Mouse (Mus musculus): ENCODE measurements around the gene Gtf2ird1. TPM values are rescaled to one million over a fixed set of nuclear protein-coding genes. Genes with fewer than 3 reads are reported as not detected.
A peak's percentile ranks its signal among the peaks of the same experiment; 100 is the strongest.

The Gtf2ird1 gene
- polyA plus RNA-seq, 1 experiment from 2014 or later: 66.5 TPM

DNA sequence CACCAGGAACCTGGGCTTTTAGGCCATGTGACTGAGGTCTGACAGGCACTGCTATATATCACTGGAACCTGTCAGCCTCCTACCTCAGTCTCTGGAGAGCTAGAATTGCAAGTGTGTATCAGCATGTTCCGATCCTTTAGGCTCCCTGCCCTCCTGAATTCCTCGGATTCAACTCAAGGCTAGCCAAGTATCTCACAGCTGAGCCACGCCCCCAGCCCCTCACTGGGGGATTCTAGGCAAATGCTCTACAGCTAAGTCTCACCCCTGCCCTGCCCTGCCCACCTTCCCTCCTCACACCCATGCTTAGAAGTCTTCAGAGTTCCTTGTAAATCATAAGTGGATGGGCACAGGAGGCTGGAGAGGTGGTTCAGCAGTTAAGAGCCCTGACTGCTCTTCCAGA is 15.4 kb downstream of the Gtf2ird1 start:
- H3K27ac ChIP-seq (ENCODE audit: low read length): no peak overlapping the region
- H3K9ac ChIP-seq (ENCODE audit: low read depth, low read length): no peak overlapping the region
- H3K4me1 ChIP-seq (ENCODE audit: control insufficient read depth, insufficient read depth, low read length): peaks cover 68% of the 10 kb centered on the region
- ATAC-seq: no peak
- H3K27me3 ChIP-seq (replicated peaks; ENCODE audit: control insufficient read depth, insufficient read depth, low read length): no peaks in the 10 kb centered on the region
- no peak overlapping the region for H3K4me2 ChIP-seq (ENCODE audit: low read depth, low read length)
- H3K4me3 ChIP-seq (ENCODE audit: low read length): no peak overlapping the region
- peaks cover 4% of the 10 kb centered on the region; the same call in 1 of the 2 replicates for H3K36me3 ChIP-seq (ENCODE audit: control insufficient read depth, insufficient read depth, low read length)
- H3K9me3 ChIP-seq (ENCODE audit: control insufficient read depth, low read length): peaks cover 4% of the 10 kb centered on the region; the same call in 1 of the 2 replicates
- 65% methylated on average over 3 of the region's 3 CpGs for WGBS

DNA sequence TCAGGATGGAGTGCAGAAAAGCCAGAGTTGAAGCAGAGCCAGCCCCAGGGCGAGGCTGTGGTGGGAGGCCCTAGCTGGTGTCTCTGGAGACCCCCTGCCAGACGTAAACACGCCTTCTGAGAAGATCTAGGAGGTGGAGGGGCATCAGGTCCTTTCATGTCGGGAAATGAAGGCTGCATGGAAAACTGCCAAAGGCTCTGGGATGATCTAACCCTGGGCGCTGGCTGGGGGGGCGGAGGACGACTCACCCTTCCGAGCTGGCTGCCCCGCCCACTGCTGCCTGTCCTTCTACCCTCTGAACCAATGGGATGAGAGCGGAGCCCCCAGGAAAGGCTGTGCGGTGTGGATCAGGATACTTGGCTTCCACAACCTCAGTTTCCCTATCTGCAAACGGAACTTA is 16.4 kb downstream of the Gtf2ird1 start:
- Histone ChIP-seq H3K9me3 (ENCODE audit: control insufficient read depth, low read length) (peaks cover 4% of the 10 kb centered on the region; the same call in 1 of the 2 replicates), H3K27ac (ENCODE audit: low read length) (peak overlapping the region; percentile 30; the same call in 1 of the 2 replicates), H3K4me2 (ENCODE audit: low read depth, low read length) (no peak overlapping the region), H3K36me3 (ENCODE audit: control insufficient read depth, insufficient read depth, low read length) (peaks cover 4% of the 10 kb centered on the region; the same call in 1 of the 2 replicates), H3K4me3 (ENCODE audit: low read length) (no peak overlapping the region), H3K4me1 (ENCODE audit: control insufficient read depth, insufficient read depth, low read length) (peaks cover 64% of the 10 kb centered on the region), H3K9ac (ENCODE audit: low read depth, low read length) (no peak overlapping the region), H3K27me3 (replicated peaks; ENCODE audit: control insufficient read depth, insufficient read depth, low read length) (no peaks in the 10 kb centered on the region)
- WGBS: 50% methylated on average over 12 of the region's 12 CpGs
- 0 out of 2 replicates have a peak, but pooled peaks have one; percentile 27 for ATAC-seq

DNA sequence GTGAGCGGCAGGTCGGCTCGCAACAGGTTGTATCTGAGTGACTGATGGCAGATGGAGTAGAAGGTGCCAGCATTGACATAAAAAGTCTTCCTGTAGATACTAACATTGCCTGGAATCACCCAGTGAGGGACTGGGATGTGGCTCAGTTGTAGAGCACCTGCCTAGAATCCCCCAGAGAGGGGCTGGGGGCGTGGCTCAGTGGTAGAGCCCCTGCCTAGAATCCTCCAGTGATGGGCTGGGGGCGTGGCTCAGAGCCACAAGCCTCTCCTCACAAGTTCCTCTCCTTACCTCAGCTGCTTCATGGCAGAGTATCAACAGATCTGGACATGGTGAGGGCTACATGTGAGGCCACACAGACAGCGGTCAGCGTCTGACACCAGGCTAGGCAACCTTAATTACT is 17.0 kb downstream of the Gtf2ird1 start:
- no peak for ATAC-seq
- H3K9me3 ChIP-seq (ENCODE audit: control insufficient read depth, low read length): peaks cover 4% of the 10 kb centered on the region; the same call in 1 of the 2 replicates
- WGBS: 93% methylated on average over 7 of the region's 7 CpGs
- peak overlapping the region; percentile 30 for H3K27ac ChIP-seq (ENCODE audit: low read length)
- H3K4me3 ChIP-seq (ENCODE audit: low read length): no peak overlapping the region
- no peaks in the 10 kb centered on the region for H3K27me3 ChIP-seq (replicated peaks; ENCODE audit: control insufficient read depth, insufficient read depth, low read length)
- peaks cover 58% of the 10 kb centered on the region for H3K4me1 ChIP-seq (ENCODE audit: control insufficient read depth, insufficient read depth, low read length)
- H3K9ac ChIP-seq (ENCODE audit: low read depth, low read length): no peak overlapping the region
- H3K4me2 ChIP-seq (ENCODE audit: low read depth, low read length): no peak overlapping the region
- H3K36me3 ChIP-seq (ENCODE audit: control insufficient read depth, insufficient read depth, low read length): peaks cover 4% of the 10 kb centered on the region; the same call in 1 of the 2 replicates

DNA sequence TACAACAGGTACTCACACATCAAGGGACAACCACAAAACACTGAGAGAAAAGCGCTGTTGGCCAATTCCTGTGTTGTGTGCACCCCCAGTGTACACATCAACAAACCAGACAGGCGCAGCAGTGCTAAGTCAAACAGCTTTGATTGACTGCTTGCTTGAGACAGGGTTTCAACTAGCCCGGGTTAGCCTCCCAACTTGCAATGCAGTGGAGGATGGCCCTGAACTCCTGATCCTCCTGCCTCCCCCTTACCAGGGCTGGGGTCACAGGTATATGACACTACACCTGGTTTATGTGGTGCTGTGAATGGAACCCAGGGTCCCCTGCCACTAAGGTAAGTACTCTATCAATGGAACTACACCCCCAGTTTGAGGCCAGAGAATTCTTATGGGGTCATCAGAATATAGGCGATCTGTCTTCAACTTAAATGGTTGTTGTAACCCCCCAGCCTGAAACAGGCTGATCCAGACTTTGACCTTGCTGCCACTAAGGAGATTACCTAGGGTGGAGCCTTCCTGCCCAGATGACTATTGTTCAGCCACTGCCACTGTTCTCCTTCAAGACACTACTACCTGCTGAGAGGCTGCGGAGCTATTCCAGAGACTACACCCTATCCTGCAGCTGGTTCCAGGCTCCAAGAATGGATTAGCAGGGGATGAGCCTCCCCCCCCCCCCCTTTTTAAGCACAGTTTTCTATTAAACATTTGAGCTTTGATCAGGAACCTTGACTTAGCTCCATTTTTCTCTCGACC is 17.7 kb downstream of the Gtf2ird1 start:
- Histone ChIP-seq H3K27me3 (replicated peaks; ENCODE audit: control insufficient read depth, insufficient read depth, low read length) (no peaks in the 10 kb centered on the region), H3K4me3 (ENCODE audit: low read length) (no peak overlapping the region), H3K36me3 (ENCODE audit: control insufficient read depth, insufficient read depth, low read length) (peaks cover 4% of the 10 kb centered on the region; the same call in 1 of the 2 replicates), H3K9ac (ENCODE audit: low read depth, low read length) (no peak overlapping the region), H3K4me2 (ENCODE audit: low read depth, low read length) (no peak overlapping the region; the same call in 1 of the 2 replicates), H3K9me3 (ENCODE audit: control insufficient read depth, low read length) (peaks cover 4% of the 10 kb centered on the region; the same call in 1 of the 2 replicates), H3K4me1 (ENCODE audit: control insufficient read depth, insufficient read depth, low read length) (peaks cover 60% of the 10 kb centered on the region), H3K27ac (ENCODE audit: low read length) (peak overlapping the region; percentile 53; the same call in 1 of the 2 replicates)
- ATAC-seq: no peak
- 84% methylated on average over 6 of the region's 6 CpGs for WGBS

DNA sequence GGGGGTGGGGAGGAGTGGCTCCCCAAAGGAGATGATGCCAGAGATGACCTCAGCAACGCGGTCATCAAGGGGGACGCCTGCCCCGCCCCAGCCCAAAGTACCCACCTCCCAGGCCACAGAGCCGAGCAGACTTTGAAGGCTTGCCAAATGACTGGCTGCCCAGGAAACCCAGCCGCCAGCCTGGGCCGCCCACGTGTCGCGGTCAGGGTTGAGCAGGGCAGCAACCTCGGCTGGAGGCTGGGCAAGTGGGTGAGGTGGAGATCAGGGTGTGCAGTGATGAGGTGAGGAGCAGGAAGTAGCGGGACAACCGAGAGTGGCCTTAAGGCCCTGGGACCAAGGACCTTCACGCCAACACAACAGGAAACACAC is 19.1 kb downstream of the Gtf2ird1 start:
- Histone ChIP-seq H3K4me1 (ENCODE audit: control insufficient read depth, insufficient read depth, low read length) (peaks cover 70% of the 10 kb centered on the region), H3K9ac (ENCODE audit: low read depth, low read length) (no peak overlapping the region), H3K4me2 (ENCODE audit: low read depth, low read length) (no peak overlapping the region), H3K27me3 (replicated peaks; ENCODE audit: control insufficient read depth, insufficient read depth, low read length) (no peaks in the 10 kb centered on the region), H3K4me3 (ENCODE audit: low read length) (no peak overlapping the region), H3K9me3 (ENCODE audit: control insufficient read depth, low read length) (no peaks in the 10 kb centered on the region), H3K36me3 (ENCODE audit: control insufficient read depth, insufficient read depth, low read length) (peaks cover 4% of the 10 kb centered on the region; the same call in 1 of the 2 replicates), H3K27ac (ENCODE audit: low read length) (peak overlapping the region; percentile 53)
- ATAC-seq: peak; percentile 31
- WGBS: 68% methylated on average over 14 of the region's 14 CpGs

DNA sequence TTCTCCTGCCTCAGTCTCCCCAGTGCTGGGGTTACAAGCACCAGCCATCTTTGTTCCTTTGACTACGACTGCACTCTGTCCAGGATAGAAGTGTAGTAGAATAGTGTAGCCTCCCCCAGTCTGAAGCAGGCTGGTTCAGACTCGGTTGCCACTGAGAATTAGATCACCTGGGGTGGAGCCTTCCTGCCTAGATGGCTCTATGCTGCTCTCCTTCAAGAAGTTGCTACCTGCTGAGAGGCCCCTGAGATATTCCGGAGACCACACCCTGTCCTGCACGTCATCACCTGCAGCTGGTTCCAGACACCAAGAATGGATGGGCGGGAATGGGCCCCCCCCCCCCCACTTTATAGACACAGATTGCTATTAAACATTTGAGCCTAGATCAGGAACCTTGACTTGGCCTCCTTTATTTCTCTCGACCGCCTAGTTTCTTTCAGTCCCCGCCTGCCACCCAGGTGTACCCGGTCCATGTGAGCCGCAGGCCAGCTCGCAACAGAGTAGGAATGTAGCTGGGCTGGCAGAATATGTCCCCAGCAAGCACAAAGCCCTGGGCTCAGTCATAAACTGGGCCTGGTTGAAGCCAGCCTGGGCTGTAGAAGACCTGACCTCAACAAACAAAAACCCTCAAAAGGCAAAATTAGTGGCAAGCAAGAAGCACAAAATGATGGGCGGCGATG is 19.6 kb downstream of the Gtf2ird1 start:
- Histone ChIP-seq H3K4me2 (ENCODE audit: low read depth, low read length) (no peak overlapping the region), H3K9me3 (ENCODE audit: control insufficient read depth, low read length) (no peaks in the 10 kb centered on the region), H3K27ac (ENCODE audit: low read length) (peak overlapping the region; percentile 87), H3K9ac (ENCODE audit: low read depth, low read length) (peak overlapping the region; percentile 15; the same call in 1 of the 2 replicates), H3K4me3 (ENCODE audit: low read length) (no peak overlapping the region), H3K4me1 (ENCODE audit: control insufficient read depth, insufficient read depth, low read length) (peaks cover 70% of the 10 kb centered on the region), H3K36me3 (ENCODE audit: control insufficient read depth, insufficient read depth, low read length) (peaks cover 2% of the 10 kb centered on the region; the same call in 1 of the 2 replicates), H3K27me3 (replicated peaks; ENCODE audit: control insufficient read depth, insufficient read depth, low read length) (no peaks in the 10 kb centered on the region)
- 81% methylated on average over 13 of the region's 13 CpGs for WGBS
- 0 out of 2 replicates have a peak, but pooled peaks have one; percentile 12 for ATAC-seq

DNA sequence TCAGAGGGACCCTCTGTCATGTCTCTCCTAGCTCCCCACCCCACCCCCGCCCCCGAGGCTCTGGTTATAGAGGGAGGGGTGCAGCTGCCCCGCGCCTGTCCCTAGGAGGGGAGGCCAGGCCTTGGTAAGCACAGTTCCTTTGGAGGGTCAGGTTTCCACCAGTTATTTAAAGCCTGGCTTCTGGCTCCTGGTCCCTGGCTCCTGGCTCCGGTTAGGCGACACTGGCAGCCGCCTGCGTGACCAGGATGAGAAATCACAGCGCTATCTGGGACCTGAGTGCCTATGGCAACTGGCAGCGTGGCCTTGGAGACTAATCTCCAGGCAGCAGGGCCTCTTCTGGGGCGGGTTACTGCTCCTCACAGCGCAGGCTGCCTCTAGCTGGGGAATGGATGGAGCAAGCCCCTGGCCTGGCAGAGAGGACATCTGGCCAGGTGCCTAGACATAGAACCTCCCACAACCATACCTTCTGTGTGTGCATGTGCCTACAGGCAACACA is 20.6 kb downstream of the Gtf2ird1 start:
- peak overlapping the region; percentile 87 for H3K27ac ChIP-seq (ENCODE audit: low read length)
- H3K4me3 ChIP-seq (ENCODE audit: low read length): no peak overlapping the region
- H3K4me2 ChIP-seq (ENCODE audit: low read depth, low read length): peak overlapping the region; percentile 21; the same call in 1 of the 2 replicates
- H3K4me1 ChIP-seq (ENCODE audit: control insufficient read depth, insufficient read depth, low read length): peaks cover 66% of the 10 kb centered on the region
- H3K9me3 ChIP-seq (ENCODE audit: control insufficient read depth, low read length): no peaks in the 10 kb centered on the region
- H3K27me3 ChIP-seq (replicated peaks; ENCODE audit: control insufficient read depth, insufficient read depth, low read length): no peaks in the 10 kb centered on the region
- WGBS: 24% methylated on average over 12 of the region's 12 CpGs
- peak overlapping the region; percentile 53 for H3K9ac ChIP-seq (ENCODE audit: low read depth, low read length)
- peak; percentile 60 for ATAC-seq
- no peaks in the 10 kb centered on the region for H3K36me3 ChIP-seq (ENCODE audit: control insufficient read depth, insufficient read depth, low read length)

DNA sequence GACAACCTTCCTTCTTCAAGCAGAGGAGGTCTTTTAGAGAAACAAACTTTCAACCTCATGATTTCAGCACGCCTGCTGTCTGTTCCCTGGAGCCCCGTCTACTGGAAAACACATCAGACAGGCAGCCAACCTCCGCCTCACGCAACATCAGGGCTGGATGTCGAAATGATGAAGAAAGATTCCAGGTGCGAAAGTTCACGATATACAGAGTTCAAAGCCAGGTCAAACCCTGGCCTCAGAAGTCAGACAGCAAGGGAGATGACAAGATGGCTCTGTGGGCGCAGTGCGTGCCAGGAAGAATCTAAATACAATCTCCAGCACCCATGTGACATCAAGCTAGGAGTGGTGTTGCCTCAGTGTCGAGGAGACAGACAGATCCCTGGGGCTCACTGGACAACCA is 23.4 kb downstream of the Gtf2ird1 start:
- 41% methylated on average over 10 of the region's 10 CpGs for WGBS
- H3K9me3 ChIP-seq (ENCODE audit: control insufficient read depth, low read length): no peaks in the 10 kb centered on the region
- no peaks in the 10 kb centered on the region for H3K27me3 ChIP-seq (replicated peaks; ENCODE audit: control insufficient read depth, insufficient read depth, low read length)
- no peak overlapping the region for H3K4me3 ChIP-seq (ENCODE audit: low read length)
- peak overlapping the region; percentile 46 for H3K27ac ChIP-seq (ENCODE audit: low read length)
- ATAC-seq: peak; percentile 7; the same call in 1 of the 2 replicates
- peak overlapping the region; percentile 50 for H3K9ac ChIP-seq (ENCODE audit: low read depth, low read length)
- H3K36me3 ChIP-seq (ENCODE audit: control insufficient read depth, insufficient read depth, low read length): no peaks in the 10 kb centered on the region
- H3K4me2 ChIP-seq (ENCODE audit: low read depth, low read length): no peak overlapping the region
- peaks cover 50% of the 10 kb centered on the region for H3K4me1 ChIP-seq (ENCODE audit: control insufficient read depth, insufficient read depth, low read length)

DNA sequence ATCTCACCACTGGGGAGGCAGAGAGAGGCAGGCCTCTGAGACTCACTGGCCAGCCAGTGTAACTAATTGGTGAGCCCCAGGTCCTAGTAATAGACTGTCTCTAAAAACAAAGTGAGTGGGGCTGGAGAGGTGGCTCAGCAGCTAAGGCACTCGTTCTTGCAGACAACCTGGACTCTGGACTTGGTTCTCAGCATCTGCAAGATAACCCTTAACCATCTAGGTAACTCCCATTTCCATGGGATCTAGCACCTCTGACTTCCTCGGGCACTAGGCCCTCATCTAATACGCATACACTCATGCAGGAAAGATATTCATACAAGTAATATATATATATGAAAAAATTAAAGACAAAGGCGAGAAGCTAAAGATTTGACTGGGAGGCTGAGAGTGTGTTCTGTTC is 26.4 kb downstream of the Gtf2ird1 start:
- Histone ChIP-seq H3K36me3 (ENCODE audit: control insufficient read depth, insufficient read depth, low read length) (no peaks in the 10 kb centered on the region), H3K9me3 (ENCODE audit: control insufficient read depth, low read length) (no peaks in the 10 kb centered on the region), H3K27ac (ENCODE audit: low read length) (peak overlapping the region; percentile 79), H3K9ac (ENCODE audit: low read depth, low read length) (no peak overlapping the region), H3K4me2 (ENCODE audit: low read depth, low read length) (no peak overlapping the region), H3K4me1 (ENCODE audit: control insufficient read depth, insufficient read depth, low read length) (peaks cover 23% of the 10 kb centered on the region), H3K27me3 (replicated peaks; ENCODE audit: control insufficient read depth, insufficient read depth, low read length) (no peaks in the 10 kb centered on the region), H3K4me3 (ENCODE audit: low read length) (no peak overlapping the region)
- 70% methylated on average over 4 of the region's 4 CpGs for WGBS
- ATAC-seq: peak; percentile 52

All from intestine, embryonic 16.5 days (tissue).